Mouse (Mus musculus) heart, embryonic 16.5 days (tissue): ENCODE measurements at regions not wholly inside any gene's neighbourhood (a gene's known extent, or its start where the extent isn't known, plus 50 kb on each side); places are given as distances from the start of the nearest gene placed in this dataset.

Experiments used
- ATAC-seq: fragments of 200-750 bp; cut with Nextera tagmentation; replicated peaks from 2 replicates; pipeline ENCODE4 v1.8.0; 2017; ENCODE audit warnings: moderate number of reproducible peaks; ENCODE audit not compliant: insufficient read depth, low FRiP score; ENCODE audit errors: extremely low read depth
- H3K27ac ChIP-seq: fragments of 300-500 bp; sonication (generic); 2 replicates; pipeline ENCODE4 v1.5.1; 2014; ENCODE audit warnings: mild to moderate bottlenecking, low read length, control low read depth, moderate library complexity
- H3K27me3 ChIP-seq: fragments of 300-500 bp; sonication (generic); 2 replicates; pipeline ENCODE4 v1.6.1; 2014; ENCODE audit warnings: low read length, mixed read lengths; ENCODE audit not compliant: control insufficient read depth, insufficient read depth
- H3K36me3 ChIP-seq: fragments of 300-500 bp; sonication (generic); 2 replicates; pipeline ENCODE4 v1.6.1; 2014; ENCODE audit not compliant: control insufficient read depth, insufficient read depth
- H3K4me1 ChIP-seq: fragments of 300-500 bp; sonication (generic); 2 replicates; pipeline ENCODE4 v1.6.1; 2014; ENCODE audit warnings: low read length, mixed read lengths; ENCODE audit not compliant: control insufficient read depth, insufficient read depth
- H3K4me2 ChIP-seq: fragments of 300-500 bp; sonication (generic); 2 replicates; pipeline ENCODE4 v1.6.1; 2014; ENCODE audit warnings: low read depth, mild to moderate bottlenecking, control low read depth, low read length
- H3K4me3 ChIP-seq: fragments of 300-500 bp; sonication (generic); 2 replicates; pipeline ENCODE4 v1.5.1; 2014; ENCODE audit warnings: mild to moderate bottlenecking, control low read depth, low read length
- H3K9ac ChIP-seq: fragments of 300-500 bp; sonication (generic); 2 replicates; pipeline ENCODE4 v1.6.1; 2014; ENCODE audit warnings: low read length, control low read depth
- H3K9me3 ChIP-seq: fragments of 300-500 bp; sonication (generic); replicated peaks from 2 replicates; pipeline ENCODE4 v1.6.1; 2016; ENCODE audit warnings: low read length; ENCODE audit not compliant: control insufficient read depth
- WGBS: fragments of 180-500 bp; shearing (Covaris S2); extraction: QIAGEN DNeasy Blood & Tissue Kit; methylation state at CpG from one replicate; pipeline ENCODE4 v1.1.7; 2014; 5-methylcytosine and 5-hydroxymethylcytosine counted together

GRCm38 (mm10) chr7:40275078-40275477 lies 623.0 kb upstream of the Vstm2b start:
- no peaks in the 10 kb centered on the region for H3K36me3 ChIP-seq
- no peak overlapping the region for H3K9ac ChIP-seq
- H3K27me3 ChIP-seq, result no peaks in the 10 kb centered on the region
- H3K4me2 ChIP-seq, result no peak overlapping the region
- no peak overlapping the region for H3K27ac ChIP-seq
- no peak for ATAC-seq
- no peaks in the 10 kb centered on the region for H3K4me1 ChIP-seq
- WGBS, result 72% methylated on average over 9 of the region's 9 CpGs
- no peak overlapping the region for H3K4me3 ChIP-seq
- no peaks in the 10 kb centered on the region for H3K9me3 ChIP-seq

GRCm38 (mm10) chr7:40275658-40276057 lies 622.5 kb upstream of the Vstm2b start:
- Histone ChIP-seq H3K27me3 (no peaks in the 10 kb centered on the region), H3K9me3 (no peaks in the 10 kb centered on the region), H3K36me3 (no peaks in the 10 kb centered on the region), H3K4me1 (no peaks in the 10 kb centered on the region), H3K27ac (no peak overlapping the region), H3K4me3 (no peak overlapping the region), H3K9ac (no peak overlapping the region), H3K4me2 (no peak overlapping the region)
- 38% methylated on average over 4 of the region's 4 CpGs for WGBS
- no peak for ATAC-seq

GRCm38 (mm10) chr7:40276116-40276515 lies 622.0 kb upstream of the Vstm2b start:
- no peaks in the 10 kb centered on the region for H3K4me1 ChIP-seq
- H3K9ac ChIP-seq, result no peak overlapping the region
- no peak for ATAC-seq
- no peak overlapping the region for H3K4me3 ChIP-seq
- no peak overlapping the region for H3K4me2 ChIP-seq
- no peaks in the 10 kb centered on the region for H3K27me3 ChIP-seq
- 56% methylated on average over 5 of the region's 5 CpGs for WGBS
- H3K36me3 ChIP-seq, result no peaks in the 10 kb centered on the region
- H3K9me3 ChIP-seq, result no peaks in the 10 kb centered on the region
- H3K27ac ChIP-seq, result no peak overlapping the region

GRCm38 (mm10) chr7:40290166-40290565 lies 608.0 kb upstream of the Vstm2b start:
- no peak for ATAC-seq
- Histone ChIP-seq H3K27me3 (no peaks in the 10 kb centered on the region), H3K36me3 (no peaks in the 10 kb centered on the region), H3K27ac (no peak overlapping the region), H3K9ac (no peak overlapping the region), H3K9me3 (no peaks in the 10 kb centered on the region), H3K4me3 (no peak overlapping the region), H3K4me1 (no peaks in the 10 kb centered on the region), H3K4me2 (no peak overlapping the region)
- WGBS, result 72% methylated on average over 3 of the region's 3 CpGs

GRCm38 (mm10) chr7:40310558-40310957 lies 587.6 kb upstream of the Vstm2b start:
- WGBS, result 22% methylated on average over 2 of the region's 2 CpGs
- H3K4me3 ChIP-seq, result no peak overlapping the region
- no peaks in the 10 kb centered on the region for H3K27me3 ChIP-seq
- no peaks in the 10 kb centered on the region for H3K4me1 ChIP-seq
- no peaks in the 10 kb centered on the region for H3K36me3 ChIP-seq
- no peak overlapping the region for H3K4me2 ChIP-seq
- no peak for ATAC-seq
- H3K9me3 ChIP-seq, result no peaks in the 10 kb centered on the region
- no peak overlapping the region for H3K9ac ChIP-seq
- H3K27ac ChIP-seq, result no peak overlapping the region

- no peak for ATAC-seq
- no peaks in the 10 kb centered on the region for H3K36me3 ChIP-seq
- H3K4me3 ChIP-seq, result no peak overlapping the region
- no peaks in the 10 kb centered on the region for H3K27me3 ChIP-seq
- 73% methylated on average over 1 of the region's 1 CpGs for WGBS
- H3K9me3 ChIP-seq, result no peaks in the 10 kb centered on the region
- no peaks in the 10 kb centered on the region for H3K4me1 ChIP-seq
- no peak overlapping the region for H3K4me2 ChIP-seq
- H3K9ac ChIP-seq, result no peak overlapping the region
- no peak overlapping the region for H3K27ac ChIP-seq
These were observed 577.0 kb upstream of the Vstm2b start for GRCm38 (mm10) chr7:40321171-40321570.

GRCm38 (mm10) chr7:40325188-40325705 lies 572.9 kb upstream of the Vstm2b start:
- Histone ChIP-seq H3K27ac (no peak overlapping the region), H3K4me3 (no peak overlapping the region), H3K36me3 (no peaks in the 10 kb centered on the region), H3K27me3 (no peaks in the 10 kb centered on the region), H3K9ac (no peak overlapping the region), H3K9me3 (no peaks in the 10 kb centered on the region), H3K4me2 (no peak overlapping the region), H3K4me1 (no peaks in the 10 kb centered on the region)
- 57% methylated on average over 3 of the region's 3 CpGs for WGBS
- ATAC-seq, result no peak

- Histone ChIP-seq H3K9ac (no peak overlapping the region), H3K36me3 (no peaks in the 10 kb centered on the region), H3K4me1 (no peaks in the 10 kb centered on the region), H3K4me2 (no peak overlapping the region), H3K9me3 (no peaks in the 10 kb centered on the region), H3K27ac (no peak overlapping the region), H3K27me3 (no peaks in the 10 kb centered on the region), H3K4me3 (no peak overlapping the region)
- 66% methylated on average over 4 of the region's 4 CpGs for WGBS
- ATAC-seq, result no peak
These were observed 565.7 kb upstream of the Vstm2b start for GRCm38 (mm10) chr7:40332455-40332854.

GRCm38 (mm10) chr7:40352306-40352705 lies 545.8 kb upstream of the Vstm2b start:
- no peak overlapping the region for H3K4me2 ChIP-seq
- H3K27ac ChIP-seq, result no peak overlapping the region
- H3K4me1 ChIP-seq, result no peaks in the 10 kb centered on the region
- H3K36me3 ChIP-seq, result no peaks in the 10 kb centered on the region
- 36% methylated on average over 4 of the region's 4 CpGs for WGBS
- ATAC-seq, result no peak
- no peak overlapping the region for H3K9ac ChIP-seq
- no peaks in the 10 kb centered on the region for H3K27me3 ChIP-seq
- no peak overlapping the region for H3K4me3 ChIP-seq
- H3K9me3 ChIP-seq, result no peaks in the 10 kb centered on the region

GRCm38 (mm10) chr7:40362719-40363118 lies 535.4 kb upstream of the Vstm2b start:
- no peak overlapping the region for H3K4me3 ChIP-seq
- H3K27me3 ChIP-seq, result no peaks in the 10 kb centered on the region
- H3K9ac ChIP-seq, result no peak overlapping the region
- no peak overlapping the region for H3K4me2 ChIP-seq
- H3K4me1 ChIP-seq, result no peaks in the 10 kb centered on the region
- H3K9me3 ChIP-seq, result no peaks in the 10 kb centered on the region
- WGBS, result 18% methylated on average over 2 of the region's 2 CpGs
- H3K36me3 ChIP-seq, result no peaks in the 10 kb centered on the region
- no peak for ATAC-seq
- H3K27ac ChIP-seq, result no peak overlapping the region
